Mouse (Mus musculus): ENCODE results near the gene Cars. TPM values are rescaled to one million over a fixed set of nuclear protein-coding genes. Genes with fewer than 3 reads are reported as not detected.
A peak's percentile ranks its signal among the peaks of the same experiment; 100 is the strongest.

The Cars gene
- polyA plus RNA-seq, 1 experiment from 2014 or later = 56.6 TPM

DNA sequence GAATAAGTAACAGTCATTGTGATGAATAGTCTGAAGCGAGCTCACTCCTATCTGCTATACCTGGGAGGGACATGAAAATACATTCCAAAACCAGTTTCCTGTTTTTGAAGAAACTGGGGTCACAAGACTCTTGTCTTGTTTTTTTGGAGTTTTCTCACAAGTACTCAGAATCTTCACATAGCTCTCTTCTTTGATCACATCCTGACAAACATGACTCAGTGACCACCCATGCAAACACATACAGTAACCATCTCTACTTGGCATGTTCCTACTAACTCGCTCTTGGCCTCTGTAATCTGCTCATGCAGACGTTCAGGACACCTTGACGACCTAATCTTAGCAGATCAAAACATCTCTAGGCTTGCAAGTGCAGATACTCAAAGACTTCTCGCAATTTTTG, 25.3 kb upstream of the Cars start:
- WGBS = 55% methylated on average over 5 of the region's 5 CpGs
- no peaks in the 10 kb centered on the region for H3K27me3 ChIP-seq (ENCODE audit: control insufficient read depth, insufficient read depth, low read depth, low read length)
- no peak overlapping the region for H3K27ac ChIP-seq (ENCODE audit: low read length)
- H3K4me1 ChIP-seq (replicated peaks; ENCODE audit: control insufficient read depth, insufficient read depth, low read length) = no peaks in the 10 kb centered on the region
- H3K4me2 ChIP-seq (ENCODE audit: low read depth, low read length) = no peak overlapping the region
- no peak for ATAC-seq (ENCODE audit: low read depth)
- H3K9ac ChIP-seq (ENCODE audit: low read length) = no peak overlapping the region
- H3K4me3 ChIP-seq (ENCODE audit: low read length) = no peak overlapping the region
- H3K36me3 ChIP-seq (ENCODE audit: control insufficient read depth, insufficient read depth, low read length) = no peaks in the 10 kb centered on the region
- H3K9me3 ChIP-seq (ENCODE audit: control insufficient read depth, low read length) = no peaks in the 10 kb centered on the region

GRCm38 (mm10) chr7:143624561-143624960, 24.7 kb upstream of the Cars start:
- H3K9ac ChIP-seq (ENCODE audit: low read length) = no peak overlapping the region
- no peaks in the 10 kb centered on the region for H3K9me3 ChIP-seq (ENCODE audit: control insufficient read depth, low read length)
- WGBS = 67% methylated on average over 3 of the region's 3 CpGs
- H3K4me2 ChIP-seq (ENCODE audit: low read depth, low read length) = no peak overlapping the region
- no peak for ATAC-seq (ENCODE audit: low read depth)
- H3K27ac ChIP-seq (ENCODE audit: low read length) = no peak overlapping the region
- no peaks in the 10 kb centered on the region for H3K27me3 ChIP-seq (ENCODE audit: control insufficient read depth, insufficient read depth, low read depth, low read length)
- no peaks in the 10 kb centered on the region for H3K4me1 ChIP-seq (replicated peaks; ENCODE audit: control insufficient read depth, insufficient read depth, low read length)
- H3K36me3 ChIP-seq (ENCODE audit: control insufficient read depth, insufficient read depth, low read length) = no peaks in the 10 kb centered on the region
- H3K4me3 ChIP-seq (ENCODE audit: low read length) = no peak overlapping the region

DNA sequence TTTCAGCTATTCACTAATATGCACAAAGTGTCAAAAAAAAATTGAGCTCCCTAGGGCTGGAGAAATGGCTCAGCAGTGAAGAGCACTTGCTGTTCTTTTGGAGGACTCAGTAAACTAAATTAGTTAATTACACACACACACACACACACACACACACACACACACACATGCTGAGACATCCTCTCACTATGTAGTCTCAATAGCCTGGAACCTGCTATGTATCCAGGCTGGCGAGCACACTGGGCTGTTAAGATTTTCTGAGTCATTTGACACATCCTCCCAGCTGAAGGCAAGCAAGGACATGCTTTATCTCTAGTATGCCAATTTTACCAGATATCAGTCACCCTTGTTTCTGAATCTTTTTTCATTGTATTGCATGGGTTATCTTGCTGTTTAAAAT, 21.1 kb upstream of the Cars start:
- WGBS = 42% methylated on average over 1 of the region's 1 CpGs
- Histone ChIP-seq H3K9ac (ENCODE audit: low read length) (no peak overlapping the region), H3K27me3 (ENCODE audit: control insufficient read depth, insufficient read depth, low read depth, low read length) (no peaks in the 10 kb centered on the region), H3K4me1 (replicated peaks; ENCODE audit: control insufficient read depth, insufficient read depth, low read length) (no peaks in the 10 kb centered on the region), H3K4me2 (ENCODE audit: low read depth, low read length) (no peak overlapping the region), H3K4me3 (ENCODE audit: low read length) (no peak overlapping the region), H3K36me3 (ENCODE audit: control insufficient read depth, insufficient read depth, low read length) (no peaks in the 10 kb centered on the region), H3K9me3 (ENCODE audit: control insufficient read depth, low read length) (no peaks in the 10 kb centered on the region), H3K27ac (ENCODE audit: low read length) (no peak overlapping the region)
- no peak for ATAC-seq (ENCODE audit: low read depth)

GRCm38 (mm10) chr7:143614404-143615135, 14.7 kb upstream of the Cars start:
- Histone ChIP-seq H3K4me3 (ENCODE audit: low read length) (no peak overlapping the region), H3K4me2 (ENCODE audit: low read depth, low read length) (no peak overlapping the region; the same call in 1 of the 2 replicates), H3K9ac (ENCODE audit: low read length) (no peak overlapping the region), H3K27me3 (ENCODE audit: control insufficient read depth, insufficient read depth, low read depth, low read length) (no peaks in the 10 kb centered on the region), H3K9me3 (ENCODE audit: control insufficient read depth, low read length) (no peaks in the 10 kb centered on the region), H3K4me1 (replicated peaks; ENCODE audit: control insufficient read depth, insufficient read depth, low read length) (peaks cover 2% of the 10 kb centered on the region; the same call in 1 of the 2 replicates), H3K27ac (ENCODE audit: low read length) (peak overlapping the region; percentile 77), H3K36me3 (ENCODE audit: control insufficient read depth, insufficient read depth, low read length) (no peaks in the 10 kb centered on the region)
- WGBS = 31% methylated on average over 9 of the region's 9 CpGs
- ATAC-seq (ENCODE audit: low read depth) = peak; percentile 87

GRCm38 (mm10) chr7:143612215-143612614, 12.3 kb upstream of the Cars start:
- H3K36me3 ChIP-seq (ENCODE audit: control insufficient read depth, insufficient read depth, low read length) = no peaks in the 10 kb centered on the region
- H3K9ac ChIP-seq (ENCODE audit: low read length) = no peak overlapping the region
- H3K4me3 ChIP-seq (ENCODE audit: low read length) = no peak overlapping the region
- no peak for ATAC-seq (ENCODE audit: low read depth)
- no peak overlapping the region for H3K4me2 ChIP-seq (ENCODE audit: low read depth, low read length)
- H3K4me1 ChIP-seq (replicated peaks; ENCODE audit: control insufficient read depth, insufficient read depth, low read length) = peaks cover 2% of the 10 kb centered on the region; the same call in 1 of the 2 replicates
- no peak overlapping the region for H3K27ac ChIP-seq (ENCODE audit: low read length)
- H3K9me3 ChIP-seq (ENCODE audit: control insufficient read depth, low read length) = no peaks in the 10 kb centered on the region
- WGBS = 57% methylated on average over 3 of the region's 3 CpGs
- H3K27me3 ChIP-seq (ENCODE audit: control insufficient read depth, insufficient read depth, low read depth, low read length) = no peaks in the 10 kb centered on the region

DNA sequence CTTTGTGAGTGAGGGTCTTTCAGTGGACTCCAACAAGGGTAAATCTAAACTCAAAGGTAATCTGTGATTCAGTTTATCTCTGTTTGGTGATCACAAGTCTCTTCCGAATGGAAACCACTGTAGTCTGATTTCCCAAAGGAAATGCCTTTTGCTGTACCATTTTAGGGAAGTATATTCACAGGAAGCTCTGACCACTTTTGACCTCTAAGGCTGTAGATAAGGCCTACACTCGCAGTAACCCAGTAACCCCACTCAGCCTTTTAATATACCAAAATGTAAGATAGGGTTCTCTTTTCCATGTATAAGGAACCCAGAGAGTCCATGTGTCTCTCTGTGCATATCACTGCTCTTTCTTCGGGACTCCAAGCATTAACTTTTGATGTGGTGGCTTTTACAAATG, 5.4 kb upstream of the Cars start:
- Histone ChIP-seq H3K27me3 (ENCODE audit: control insufficient read depth, insufficient read depth, low read depth, low read length) (no peaks in the 10 kb centered on the region), H3K9me3 (ENCODE audit: control insufficient read depth, low read length) (peaks cover 3% of the 10 kb centered on the region), H3K4me3 (ENCODE audit: low read length) (no peak overlapping the region), H3K36me3 (ENCODE audit: control insufficient read depth, insufficient read depth, low read length) (no peaks in the 10 kb centered on the region), H3K9ac (ENCODE audit: low read length) (no peak overlapping the region), H3K27ac (ENCODE audit: low read length) (no peak overlapping the region), H3K4me1 (replicated peaks; ENCODE audit: control insufficient read depth, insufficient read depth, low read length) (no peaks in the 10 kb centered on the region), H3K4me2 (ENCODE audit: low read depth, low read length) (no peak overlapping the region)
- 63% methylated on average over 3 of the region's 3 CpGs for WGBS
- no peak for ATAC-seq (ENCODE audit: low read depth)

GRCm38 (mm10) chr7:143604889-143605288, 5.0 kb upstream of the Cars start:
- Histone ChIP-seq H3K4me1 (replicated peaks; ENCODE audit: control insufficient read depth, insufficient read depth, low read length) (no peaks in the 10 kb centered on the region), H3K4me2 (ENCODE audit: low read depth, low read length) (no peak overlapping the region), H3K27ac (ENCODE audit: low read length) (no peak overlapping the region), H3K27me3 (ENCODE audit: control insufficient read depth, insufficient read depth, low read depth, low read length) (no peaks in the 10 kb centered on the region), H3K4me3 (ENCODE audit: low read length) (no peak overlapping the region), H3K9ac (ENCODE audit: low read length) (no peak overlapping the region), H3K9me3 (ENCODE audit: control insufficient read depth, low read length) (peaks cover 3% of the 10 kb centered on the region), H3K36me3 (ENCODE audit: control insufficient read depth, insufficient read depth, low read length) (no peaks in the 10 kb centered on the region)
- ATAC-seq (ENCODE audit: low read depth) = no peak
- WGBS = 59% methylated on average over 2 of the region's 2 CpGs

DNA sequence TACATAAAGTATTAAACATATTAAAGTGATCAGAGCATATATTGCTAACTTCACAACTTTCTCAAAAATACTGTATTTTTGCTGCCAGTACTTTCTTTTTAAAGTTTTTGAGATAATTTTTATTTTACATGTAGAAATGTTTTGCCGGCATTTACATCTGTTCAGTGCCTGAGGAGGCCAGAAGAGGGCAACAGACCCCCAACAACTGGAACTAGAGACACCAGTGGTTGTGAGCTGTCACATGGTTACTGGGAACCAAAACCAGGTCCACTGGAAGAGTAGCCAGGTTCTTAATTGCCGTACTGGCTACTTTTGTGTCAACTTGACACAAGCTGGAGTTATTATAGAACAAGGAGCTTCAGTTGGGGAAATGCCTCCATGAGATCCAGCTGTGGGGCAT, 1.8 kb upstream of the Cars start:
- ATAC-seq (ENCODE audit: low read depth) = no peak
- Histone ChIP-seq H3K36me3 (ENCODE audit: control insufficient read depth, insufficient read depth, low read length) (no peaks in the 10 kb centered on the region), H3K27ac (ENCODE audit: low read length) (no peak overlapping the region), H3K9ac (ENCODE audit: low read length) (no peak overlapping the region), H3K4me2 (ENCODE audit: low read depth, low read length) (no peak overlapping the region), H3K9me3 (ENCODE audit: control insufficient read depth, low read length) (peaks cover 3% of the 10 kb centered on the region), H3K4me1 (replicated peaks; ENCODE audit: control insufficient read depth, insufficient read depth, low read length) (peaks cover 10% of the 10 kb centered on the region), H3K27me3 (ENCODE audit: control insufficient read depth, insufficient read depth, low read depth, low read length) (no peaks in the 10 kb centered on the region), H3K4me3 (ENCODE audit: low read length) (no peak overlapping the region)
- WGBS = 68% methylated on average over 2 of the region's 2 CpGs

GRCm38 (mm10) chr7:143600231-143600740, 396 bp upstream of the Cars start:
- peak overlapping the region; percentile 42; the same call in 1 of the 2 replicates for H3K9ac ChIP-seq (ENCODE audit: low read length)
- 6% methylated on average over 15 of the region's 15 CpGs for WGBS
- H3K27ac ChIP-seq (ENCODE audit: low read length) = no peak overlapping the region
- peaks cover 10% of the 10 kb centered on the region for H3K4me1 ChIP-seq (replicated peaks; ENCODE audit: control insufficient read depth, insufficient read depth, low read length)
- peaks cover 4% of the 10 kb centered on the region; the same call in 1 of the 2 replicates for H3K36me3 ChIP-seq (ENCODE audit: control insufficient read depth, insufficient read depth, low read length)
- no peaks in the 10 kb centered on the region for H3K27me3 ChIP-seq (ENCODE audit: control insufficient read depth, insufficient read depth, low read depth, low read length)
- H3K4me3 ChIP-seq (ENCODE audit: low read length) = peak overlapping the region; percentile 91
- H3K9me3 ChIP-seq (ENCODE audit: control insufficient read depth, low read length) = no peaks in the 10 kb centered on the region
- no peak for ATAC-seq (ENCODE audit: low read depth)
- H3K4me2 ChIP-seq (ENCODE audit: low read depth, low read length) = peak overlapping the region; percentile 57

Data from lung, embryonic 16.5 days (tissue).